In the genomic region with DNA sequence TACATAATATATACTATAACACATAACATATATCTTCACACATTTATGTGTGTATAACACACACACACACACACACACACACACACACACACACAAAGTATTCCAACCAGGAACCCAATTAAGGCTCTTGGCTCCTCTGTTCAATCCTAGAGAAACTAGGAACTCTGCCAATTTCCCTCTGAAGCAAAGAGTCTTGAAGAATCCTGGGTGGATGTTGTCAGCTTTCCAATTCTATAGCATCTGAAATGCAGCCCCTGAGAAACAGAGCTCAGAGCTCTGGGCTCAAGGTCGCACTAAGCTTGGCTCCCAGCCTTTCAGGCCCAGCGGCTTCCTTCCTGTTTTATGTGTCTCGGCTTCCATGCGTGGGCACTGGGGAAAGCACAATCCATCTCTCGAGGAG, we compare ENCODE assay signal across 11 mouse cellular contexts. TPM values are rescaled to one million over a fixed set of nuclear protein-coding genes. Genes with fewer than 3 reads are reported as not detected.
DNase-seq lines count a peak whose midpoint lies in the region; ATAC-seq and TF ChIP-seq lines count a peak whose summit lies in the region.
"Had no signal": no experiment of that assay in that cellular context is flagged by ENCODE, and none has a peak within 500 bp of the region (broad histone marks: within the 10 kb centered on the region; RNA-seq: fewer than 3 reads in every experiment).

No protein-coding gene starts in this region.

- H3K9me3 ChIP-seq in hindbrain, postnatal 0 days (ENCODE audit: low read length) = no peaks in the 10 kb centered on the region
- no peaks in the 10 kb centered on the region for H3K9me3 ChIP-seq in stomach, embryonic 16.5 days (replicated peaks; ENCODE audit: control insufficient read depth, low read length)

- peak; percentile 73 for ATAC-seq in hindbrain, postnatal 0 days
- ATAC-seq in stomach, embryonic 16.5 days (ENCODE audit: insufficient read depth, low FRiP score) = peak; percentile 64
- ATAC-seq in activated CD4-positive, CD25-positive, alpha-beta regulatory T cell, adult 4 months = no peak

- 0 out of 2 replicates have a peak, but pooled peaks cover 3% of the 10 kb centered on the region for H3K4me1 ChIP-seq in hindbrain, postnatal 0 days (ENCODE audit: insufficient read depth, low read length)
- no peaks in the 10 kb centered on the region for H3K4me1 ChIP-seq in stomach, embryonic 16.5 days (ENCODE audit: control insufficient read depth, insufficient read depth, low read length)

- no peaks in the 10 kb centered on the region for H3K27me3 ChIP-seq in hindbrain, postnatal 0 days (ENCODE audit: insufficient read depth, low read length)
- H3K27me3 ChIP-seq in stomach, embryonic 16.5 days (ENCODE audit: control insufficient read depth, insufficient read depth, low read length) = no peaks in the 10 kb centered on the region

- H3K9ac ChIP-seq in hindbrain, postnatal 0 days (replicated peaks; ENCODE audit: low read length) = no peak overlapping the region
- no peak overlapping the region for H3K9ac ChIP-seq in stomach, embryonic 16.5 days (ENCODE audit: low read length)

- no peak for TF ChIP-seq CTCF in hindbrain, postnatal 0 days (IDR thresholded peaks at IDR 0.05; ENCODE audit: low read depth)

- H3K27ac ChIP-seq in hindbrain, postnatal 0 days = no peak overlapping the region
- no peak overlapping the region; the same call in 1 of the 2 replicates for H3K27ac ChIP-seq in stomach, embryonic 16.5 days (ENCODE audit: low read length)

- DNase-seq in kidney, adult 18-20 months = peak; percentile 5
- DNase-seq in kidney, adult 11 months = no peak
- DNase-seq in right cerebral cortex, adult 18-20 months = peak; percentile 39
- DNase-seq in right cerebral cortex, postnatal 25 days = no peak
- DNase-seq in hindbrain, postnatal 0 days (ENCODE audit: low spot score) = peak; percentile 96
- DNase-seq: cerebellum, adult 11-12 months had no signal

- H3K36me3 ChIP-seq in hindbrain, postnatal 0 days (ENCODE audit: insufficient read depth, low read length) = no peaks in the 10 kb centered on the region
- no peaks in the 10 kb centered on the region for H3K36me3 ChIP-seq in stomach, embryonic 16.5 days (ENCODE audit: control insufficient read depth, insufficient read depth, low read length)

- WGBS in hindbrain, postnatal 0 days = 17% methylated on average over 5 of the region's 5 CpGs
- 26% methylated on average over 5 of the region's 5 CpGs for WGBS in stomach, embryonic 16.5 days

- H3K4me2 ChIP-seq in hindbrain, postnatal 0 days (ENCODE audit: low read depth, low read length) = no peak overlapping the region
- H3K4me2 ChIP-seq in stomach, embryonic 16.5 days (ENCODE audit: low read depth, low read length) = no peak overlapping the region

- H3K4me3 ChIP-seq in hindbrain, postnatal 0 days (ENCODE audit: low read length) = no peak overlapping the region
- H3K4me3 ChIP-seq in stomach, embryonic 16.5 days (replicated peaks; ENCODE audit: low read length) = no peak overlapping the region

RNA-seq across cellular contexts. Expression of a gene that starts 51.6 kb away (rescaled TPM):
- total RNA-seq in hindbrain, postnatal 0 days (2014; rRNA removed) = not detected in 2 replicates
- polyA plus RNA-seq in hindbrain, postnatal 0 days (2015; fragmentation: Nextera tagmentation; extraction: Ambion mirVana) = 0.21 and 0.26 TPM in 2 replicates
- not detected in 2 replicates for polyA plus RNA-seq in stomach, embryonic 16.5 days (2015; fragmentation: Nextera tagmentation; extraction: Ambion mirVana)
- not detected for polyA plus RNA-seq in activated CD4-positive, CD25-positive, alpha-beta regulatory T cell, adult 4 months (2017; shearing (Covaris generic))
- total RNA-seq: gastrocnemius, adult 18-20 months; layer of hippocampus, postnatal 25 days; MEL had no signal

RNA-seq across cellular contexts. Expression of a gene that starts 53.3 kb away (rescaled TPM):
- not detected in 2 replicates for total RNA-seq in hindbrain, postnatal 0 days (2014; rRNA removed)
- 0.08 and 0.09 TPM in 2 replicates for polyA plus RNA-seq in hindbrain, postnatal 0 days (2015; fragmentation: Nextera tagmentation; extraction: Ambion mirVana)
- polyA plus RNA-seq in stomach, embryonic 16.5 days (2015; fragmentation: Nextera tagmentation; extraction: Ambion mirVana) = not detected in 2 replicates
- polyA plus RNA-seq in activated CD4-positive, CD25-positive, alpha-beta regulatory T cell, adult 4 months (2017; shearing (Covaris generic)) = under 1 TPM in 1 of 2 experiments, not detected in 1; 0.19 TPM
- total RNA-seq: gastrocnemius, adult 18-20 months; layer of hippocampus, postnatal 25 days; MEL had no signal

RNA-seq across cellular contexts. Expression of a gene that starts 54.0 kb away (rescaled TPM):
- 67.7 and 94.6 TPM in 2 replicates for total RNA-seq in hindbrain, postnatal 0 days (2014; rRNA removed)
- polyA plus RNA-seq in hindbrain, postnatal 0 days (2015; fragmentation: Nextera tagmentation; extraction: Ambion mirVana) = 147 and 154 TPM in 2 replicates
- 53.0 and 67.3 TPM in 2 replicates for polyA plus RNA-seq in stomach, embryonic 16.5 days (2015; fragmentation: Nextera tagmentation; extraction: Ambion mirVana)
- polyA plus RNA-seq in activated CD4-positive, CD25-positive, alpha-beta regulatory T cell, adult 4 months (2017; shearing (Covaris generic)) = 10 to 100 TPM; 52.3 to 58.8 TPM

Comparison
In these comparisons a context has a peak if more than half of its experiments do, and no peak if none do; other contexts are left out.
1. DNase-seq: peak in kidney, adult 18-20 months (single experiment), right cerebral cortex, adult 18-20 months (single experiment) and hindbrain, postnatal 0 days (single experiment); none in kidney, adult 11 months (single experiment) and right cerebral cortex, postnatal 25 days (single experiment).